In the genomic region with DNA sequence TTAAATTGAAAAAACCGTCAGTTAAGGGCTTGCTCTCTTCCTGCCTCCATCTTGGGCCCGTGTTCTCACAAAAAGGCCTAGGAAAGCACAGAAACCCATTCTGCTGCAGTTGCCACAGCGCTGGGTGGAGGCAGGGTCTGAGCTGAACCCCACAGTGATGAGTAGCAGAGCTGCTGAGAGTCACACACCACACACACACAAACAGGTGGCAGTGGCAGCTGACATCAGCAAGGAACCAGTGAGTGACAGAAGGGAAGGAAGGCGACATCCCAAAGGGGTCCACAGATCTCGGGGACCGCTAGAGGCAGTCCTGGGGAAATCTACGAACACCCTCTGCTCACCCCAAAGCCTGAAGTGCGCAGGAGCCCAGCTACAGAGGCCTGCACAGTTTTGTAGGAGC, we compare ENCODE assay signal across 12 mouse cellular contexts.
"Had no signal": no experiment of that assay in that cellular context is flagged by ENCODE, and none has a peak within 500 bp of the region (broad histone marks: within the 10 kb centered on the region; RNA-seq: fewer than 3 reads in every experiment).

No protein-coding gene starts in this region.

- H3K9ac ChIP-seq: limb, embryonic 15.5 days; liver, embryonic 12.5 days; lung, embryonic 14.5 days; neural tube, embryonic 12.5 days had no signal

- H3K27ac ChIP-seq: limb, embryonic 15.5 days; liver, embryonic 12.5 days; midbrain, embryonic 10.5 days; neural tube, embryonic 12.5 days; stomach, postnatal 0 days had no signal

- DNase-seq: kidney, adult 8-10 months; kidney, postnatal 36 days; lung, embryonic 14.5 days; lung, postnatal 10 days; lung, postnatal 4 days; midbrain, embryonic 14.5 days; thymus, postnatal 4 days had no signal

- H3K27me3 ChIP-seq: limb, embryonic 15.5 days; liver, embryonic 12.5 days; neural tube, embryonic 12.5 days had no signal

- H3K4me1 ChIP-seq: limb, embryonic 15.5 days; liver, embryonic 12.5 days; midbrain, embryonic 10.5 days; neural tube, embryonic 12.5 days had no signal

- H3K9me3 ChIP-seq: limb, embryonic 15.5 days; neural tube, embryonic 12.5 days had no signal

- H3K4me3 ChIP-seq: limb, embryonic 15.5 days; liver, embryonic 12.5 days; midbrain, embryonic 10.5 days; neural tube, embryonic 12.5 days had no signal

- ATAC-seq: liver, embryonic 12.5 days had no signal

- H3K4me2 ChIP-seq: limb, embryonic 15.5 days; liver, embryonic 12.5 days; lung, embryonic 14.5 days; neural tube, embryonic 12.5 days had no signal
